Mouse (Mus musculus) testis, adult 2 months (tissue): ENCODE data around the gene Axl. TPM values are rescaled to one million over a fixed set of nuclear protein-coding genes. Genes with fewer than 3 reads are reported as not detected.
"Not testable (repeated sequence)": the region's sequence is repeated elsewhere in the genome, so short reads cannot be mapped to it uniquely, and the experiment has no call there.

Source experiments
- H3K27ac ChIP-seq: fragments of 200-500 bp; 2 replicates; pipeline ENCODE4 v1.5.1; 2012; ENCODE audit warnings: low read depth, low read length; ENCODE audit not compliant: control insufficient read depth, insufficient read depth
- H3K27me3 ChIP-seq: fragments of 200-500 bp; 2 replicates; pipeline ENCODE4 v1.6.1; 2012; ENCODE audit warnings: mild to moderate bottlenecking, low read length, moderate library complexity; ENCODE audit not compliant: control insufficient read depth, insufficient read depth
- H3K36me3 ChIP-seq: fragments of 200-500 bp; 2 replicates; pipeline ENCODE4 v1.6.1; 2012; ENCODE audit warnings: mild to moderate bottlenecking, low read length; ENCODE audit not compliant: control insufficient read depth, insufficient read depth
- H3K4me1 ChIP-seq: fragments of 200-500 bp; 2 replicates; pipeline ENCODE4 v1.6.1; 2012; ENCODE audit warnings: low read length; ENCODE audit not compliant: control insufficient read depth, insufficient read depth
- H3K4me3 ChIP-seq: fragments of 200-500 bp; 2 replicates; pipeline ENCODE4 v1.5.1; 2012; ENCODE audit warnings: low read depth, mild to moderate bottlenecking, low read length, moderate library complexity, mixed read lengths; ENCODE audit not compliant: control insufficient read depth
- CTCF ChIP-seq: fragments of 200-500 bp; IDR thresholded peaks from 2 replicates; pipeline ENCODE4 v1.5.1; 2012; ENCODE audit warnings: low read depth, mild to moderate bottlenecking, inconsistent platforms, low read length, moderate library complexity; ENCODE audit not compliant: control insufficient read depth, insufficient read depth, insufficient replicate concordance
- POLR2A ChIP-seq: fragments of 200-500 bp; IDR thresholded peaks from 2 replicates; pipeline ENCODE4 v1.6.1; 2012; ENCODE audit warnings: low read depth, mild to moderate bottlenecking, inconsistent platforms, low read length, moderate library complexity; ENCODE audit not compliant: control insufficient read depth
- polyA plus RNA-seq: library from polyadenylated mRNA; depleted of rRNA; stranded (reverse); fragments of >200 nt; gene quantifications from 2 replicates; pipeline ENCODE4 v1.2.3, GENCODE M21; 2012

Gene Axl
- polyA plus RNA-seq, 1 experiment = 23.7 TPM

DNA sequence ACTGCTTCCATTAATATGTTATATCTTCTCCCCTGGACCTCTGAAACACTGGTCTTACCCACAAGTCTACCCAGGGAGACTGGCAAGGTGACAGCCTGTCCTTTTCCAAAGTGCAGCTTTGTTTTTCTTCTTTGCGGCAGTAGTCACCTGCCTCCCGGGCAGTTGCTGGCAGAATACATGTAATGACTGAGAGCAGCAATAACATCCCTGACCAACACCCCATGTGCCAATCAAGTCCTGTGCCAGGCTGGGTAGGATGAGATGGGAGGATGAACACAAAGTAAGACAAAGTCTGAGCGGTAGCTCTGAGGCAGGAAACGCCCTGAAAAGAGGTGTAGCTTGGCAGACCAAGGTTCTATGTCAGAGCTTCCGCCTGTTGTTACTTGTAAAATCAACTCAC, 60.7 kb downstream of the Axl start:
- no peaks in the 10 kb centered on the region for H3K27me3 ChIP-seq
- H3K4me3 ChIP-seq = no peak overlapping the region
- no peak overlapping the region for H3K27ac ChIP-seq
- TF ChIP-seq CTCF (no peak), POLR2A (no peak)
- no peaks in the 10 kb centered on the region for H3K4me1 ChIP-seq
- H3K36me3 ChIP-seq = peaks cover 16% of the 10 kb centered on the region

DNA sequence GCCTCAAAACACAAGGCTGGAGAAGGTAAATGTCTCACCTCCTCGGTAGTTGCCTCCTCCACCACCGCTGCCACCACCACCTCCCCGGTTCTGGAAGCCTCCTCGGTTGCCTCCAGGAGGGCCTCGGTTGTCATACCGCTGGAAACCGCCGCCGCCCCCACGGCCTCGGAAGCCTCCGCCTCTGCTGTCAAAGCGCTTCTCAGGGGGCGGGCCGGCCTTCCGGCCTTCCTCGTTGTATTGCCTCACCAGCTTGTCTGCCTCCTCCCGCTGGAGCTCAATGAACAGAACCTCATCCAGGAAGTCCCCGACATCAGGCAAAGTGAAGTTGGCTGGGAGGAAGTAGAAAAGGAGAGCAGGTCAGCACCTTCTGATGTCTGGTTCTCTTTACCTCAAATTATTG, 62.6 kb downstream of the Axl start:
- H3K27ac ChIP-seq = no peak overlapping the region
- peaks cover 12% of the 10 kb centered on the region for H3K36me3 ChIP-seq
- H3K27me3 ChIP-seq = no peaks in the 10 kb centered on the region
- no peaks in the 10 kb centered on the region for H3K4me1 ChIP-seq
- no peak overlapping the region for H3K4me3 ChIP-seq
- TF ChIP-seq POLR2A (no peak), CTCF (no peak)

GRCm38 (mm10) chr7:25721776-25722175, 66.7 kb downstream of the Axl start:
- not testable (repeated sequence) for H3K27me3 ChIP-seq, H3K4me1 ChIP-seq, H3K27ac ChIP-seq, H3K4me3 ChIP-seq, H3K36me3 ChIP-seq

- Histone ChIP-seq H3K36me3 (peaks cover 2% of the 10 kb centered on the region; the same call in 1 of the 2 replicates), H3K27me3 (no peaks in the 10 kb centered on the region), H3K27ac (no peak overlapping the region), H3K4me1 (peaks cover 5% of the 10 kb centered on the region), H3K4me3 (no peak overlapping the region)
- TF ChIP-seq POLR2A (no peak), CTCF (no peak)
Measured at GRCm38 (mm10) chr7:25720760-25721159, 67.7 kb downstream of the Axl start.

DNA sequence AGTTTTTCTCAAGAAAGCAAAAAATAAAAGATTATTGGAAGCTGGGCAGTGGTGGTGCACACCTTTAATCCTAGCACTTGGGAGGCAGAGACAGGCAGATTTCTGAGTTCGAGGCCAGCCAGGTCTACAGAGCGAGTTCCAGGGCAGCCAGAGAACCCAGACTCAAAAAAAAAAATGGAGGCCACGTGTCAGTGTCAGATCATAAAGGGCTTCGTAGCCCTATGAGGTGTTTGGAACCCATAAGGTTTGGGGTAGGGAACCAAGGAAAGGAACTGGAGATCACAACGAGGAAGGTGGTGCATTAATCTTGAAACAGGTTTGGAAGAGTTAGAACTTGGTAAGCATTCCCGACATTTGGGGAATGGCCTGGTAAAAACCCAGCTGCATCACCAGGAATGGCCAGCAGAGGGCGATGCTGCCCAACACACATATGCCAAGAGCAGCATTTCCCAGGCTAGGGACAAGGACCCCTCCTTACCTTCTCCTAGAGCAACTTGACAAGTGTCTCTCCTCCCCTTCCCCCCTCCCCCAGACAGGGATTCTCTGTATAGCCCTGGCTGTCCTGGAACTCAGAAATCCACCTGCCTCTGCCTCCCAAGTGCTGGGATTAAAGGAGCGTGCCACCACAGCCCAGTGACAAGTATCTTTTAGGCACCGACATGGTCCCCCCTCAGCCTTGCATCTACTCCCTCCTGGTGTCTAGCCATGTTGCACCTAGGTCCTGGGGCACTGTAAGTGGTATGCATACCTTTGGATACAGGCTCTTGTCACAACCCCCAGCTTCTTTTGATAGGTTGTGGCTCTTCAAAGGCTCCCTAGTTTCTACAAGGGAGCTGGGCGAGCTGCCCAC, 68.5 kb downstream of the Axl start:
- Histone ChIP-seq H3K4me3 (no peak overlapping the region), H3K36me3 (peaks cover 6% of the 10 kb centered on the region), H3K27ac (no peak overlapping the region)

GRCm38 (mm10) chr7:25718788-25719417, 69.6 kb downstream of the Axl start, which contains the start of gene Ccdc97:
TSS of gene Ccdc97 (minus strand) at chr7:25719088.
- TF ChIP-seq CTCF (no peak), POLR2A (peak; percentile 85)
- Histone ChIP-seq H3K27me3 (no peaks in the 10 kb centered on the region), H3K36me3 (peaks cover 7% of the 10 kb centered on the region), H3K27ac (peak within 1 kb of the TSS; percentile 98), H3K4me3 (peak within 1 kb of the TSS; percentile 97), H3K4me1 (peaks cover 5% of the 10 kb centered on the region)

More for the DNA sequence above, 68.5 kb downstream of the Axl start:
- TF ChIP-seq POLR2A = no peak
- peak; percentile 90 for TF ChIP-seq CTCF
- Histone ChIP-seq H3K4me1 (peaks cover 5% of the 10 kb centered on the region), H3K27me3 (no peaks in the 10 kb centered on the region)

DNA sequence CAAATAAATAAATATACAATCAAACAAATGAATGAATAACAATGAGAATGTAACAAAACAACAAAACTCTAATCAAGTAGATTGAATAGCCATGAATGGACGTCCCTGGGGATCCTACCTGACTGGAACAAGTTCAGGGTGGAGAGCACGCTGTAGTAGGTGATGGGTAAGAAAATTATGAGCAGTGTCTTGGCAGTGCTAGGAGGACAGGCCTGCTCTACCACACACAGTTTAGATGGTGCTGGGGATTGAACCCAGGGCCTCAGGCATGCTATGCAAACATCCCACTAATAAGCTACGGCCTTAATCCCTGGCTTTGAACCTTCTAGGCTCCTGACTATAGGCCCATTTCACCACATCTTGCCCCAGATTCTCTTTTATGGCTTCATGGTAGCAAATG, 71.0 kb downstream of the Axl start:
- peaks cover 7% of the 10 kb centered on the region for H3K36me3 ChIP-seq
- H3K4me1 ChIP-seq = peaks cover 5% of the 10 kb centered on the region

More for the DNA sequence above, 71.0 kb downstream of the Axl start:
- no peaks in the 10 kb centered on the region for H3K27me3 ChIP-seq
- H3K27ac ChIP-seq = no peak overlapping the region
- TF ChIP-seq CTCF (no peak), POLR2A (no peak)
- no peak overlapping the region for H3K4me3 ChIP-seq
